Comparison of ENCODE assay signal across 10 mouse cellular contexts in the genomic region with DNA sequence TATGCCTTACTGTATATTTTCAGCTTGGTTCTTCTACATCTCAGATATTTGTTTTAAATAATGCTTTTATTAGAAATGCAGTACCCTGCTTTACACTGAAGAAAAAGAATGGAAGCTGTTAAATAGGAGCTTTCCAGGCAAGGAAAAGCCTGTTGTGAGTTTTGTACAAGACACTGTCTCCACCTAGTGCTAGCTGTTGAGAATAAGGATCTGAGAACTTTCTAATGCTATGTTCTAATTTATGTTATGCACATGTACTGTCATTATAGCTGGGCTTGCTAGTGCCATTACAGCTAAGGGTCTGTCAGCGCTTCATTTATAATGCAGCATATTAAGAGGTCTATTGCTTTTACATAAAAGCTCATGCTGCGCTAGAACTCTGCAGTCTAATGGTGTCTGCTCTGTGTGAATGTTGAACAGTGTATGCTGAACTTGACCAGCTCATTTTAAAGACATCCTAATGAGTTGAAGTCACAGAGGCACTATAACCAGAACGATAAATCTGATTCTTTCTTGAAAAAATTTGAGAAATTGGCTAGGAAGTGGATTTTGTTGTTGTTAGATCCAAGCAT.
DNase-seq lines count a peak whose midpoint lies in the region; ATAC-seq lines count a peak whose summit lies in the region.
"Had no signal": no experiment of that assay in that cellular context is flagged by ENCODE, and none has a peak within 500 bp of the region (broad histone marks: within the 10 kb centered on the region; RNA-seq: fewer than 3 reads in every experiment).

No protein-coding gene starts in this region.

- H3K27me3 ChIP-seq in forebrain, embryonic 13.5 days, result no peaks in the 10 kb centered on the region
- no peaks in the 10 kb centered on the region for H3K27me3 ChIP-seq in forebrain, embryonic 11.5 days (ENCODE audit: control insufficient read depth, insufficient read depth, low read length)
- H3K27me3 ChIP-seq in midbrain, embryonic 14.5 days (ENCODE audit: control insufficient read depth, insufficient read depth, low read length), result no peaks in the 10 kb centered on the region
- no peaks in the 10 kb centered on the region for H3K27me3 ChIP-seq in midbrain, embryonic 10.5 days (ENCODE audit: low read depth, poor library complexity, severe bottlenecking)

- peak; percentile 55 for ATAC-seq in forebrain, embryonic 13.5 days
- ATAC-seq in forebrain, embryonic 11.5 days (replicated peaks; ENCODE audit: low FRiP score), result no peak
- ATAC-seq in midbrain, embryonic 14.5 days (ENCODE audit: low FRiP score, low TSS enrichment), result no peak
- no peak for ATAC-seq in megakaryocyte-erythroid progenitor cell, adult 5-6 weeks (replicated peaks; ENCODE audit: low FRiP score, low TSS enrichment, poor library complexity, severe bottlenecking)
- ATAC-seq: liver, postnatal 0 days had no signal

- no peak overlapping the region for H3K9ac ChIP-seq in forebrain, embryonic 13.5 days
- no peak overlapping the region for H3K9ac ChIP-seq in forebrain, embryonic 11.5 days (ENCODE audit: low read length)
- no peak overlapping the region for H3K9ac ChIP-seq in midbrain, embryonic 14.5 days (replicated peaks; ENCODE audit: low read length)
- H3K9ac ChIP-seq: liver, postnatal 0 days had no signal

- no peak overlapping the region for H3K4me3 ChIP-seq in forebrain, embryonic 13.5 days
- H3K4me3 ChIP-seq in forebrain, embryonic 11.5 days (ENCODE audit: low read depth, low read length), result no peak overlapping the region
- H3K4me3 ChIP-seq in midbrain, embryonic 14.5 days (replicated peaks; ENCODE audit: low read depth, low read length), result no peak overlapping the region
- no peak overlapping the region for H3K4me3 ChIP-seq in midbrain, embryonic 10.5 days

- H3K9me3 ChIP-seq in forebrain, embryonic 13.5 days (replicated peaks), result no peaks in the 10 kb centered on the region
- H3K9me3 ChIP-seq in forebrain, embryonic 11.5 days (ENCODE audit: control insufficient read depth, low read length), result no peaks in the 10 kb centered on the region
- H3K9me3 ChIP-seq in midbrain, embryonic 14.5 days (ENCODE audit: control insufficient read depth, low read length), result no peaks in the 10 kb centered on the region
- H3K9me3 ChIP-seq in midbrain, embryonic 10.5 days (replicated peaks), result no peaks in the 10 kb centered on the region

- no peaks in the 10 kb centered on the region for H3K4me1 ChIP-seq in forebrain, embryonic 13.5 days
- no peaks in the 10 kb centered on the region for H3K4me1 ChIP-seq in forebrain, embryonic 11.5 days (replicated peaks; ENCODE audit: control insufficient read depth, insufficient read depth, low read length)
- no peaks in the 10 kb centered on the region for H3K4me1 ChIP-seq in midbrain, embryonic 14.5 days (ENCODE audit: control insufficient read depth, insufficient read depth, low read length)
- no peaks in the 10 kb centered on the region for H3K4me1 ChIP-seq in midbrain, embryonic 10.5 days

- no peak overlapping the region for H3K4me2 ChIP-seq in forebrain, embryonic 13.5 days
- no peak overlapping the region for H3K4me2 ChIP-seq in forebrain, embryonic 11.5 days (ENCODE audit: low read depth, low read length, severe bottlenecking)
- H3K4me2 ChIP-seq in midbrain, embryonic 14.5 days (ENCODE audit: low read length), result no peak overlapping the region

- no peak overlapping the region for H3K27ac ChIP-seq in forebrain, embryonic 13.5 days
- H3K27ac ChIP-seq in forebrain, embryonic 11.5 days (ENCODE audit: low read depth, low read length), result no peak overlapping the region
- no peak overlapping the region for H3K27ac ChIP-seq in midbrain, embryonic 14.5 days (replicated peaks; ENCODE audit: low read depth, low read length)
- H3K27ac ChIP-seq in midbrain, embryonic 10.5 days (replicated peaks), result no peak overlapping the region

- DNase-seq in forebrain, embryonic 11.5 days (ENCODE audit: low spot score), result no peak
- peak; percentile 77 for DNase-seq in midbrain, embryonic 14.5 days
- no peak for DNase-seq in midbrain, embryonic 10.5 days (ENCODE audit: low spot score)
- DNase-seq in forelimb bud, embryonic 11.5 days (ENCODE audit: low read depth, low spot score), result peak; percentile 18
- peak; percentile 14 for DNase-seq in retina, postnatal 7 days (ENCODE audit: low read depth, low spot score)
- DNase-seq in testis, postnatal 14 days (ENCODE audit: low spot score), result no peak
- DNase-seq: kidney, adult 9 months; liver, postnatal 0 days had no signal

- WGBS in forebrain, embryonic 13.5 days, result 64% methylated on average over 3 of the region's 3 CpGs
- 79% methylated on average over 3 of the region's 3 CpGs for WGBS in forebrain, embryonic 11.5 days
- WGBS in midbrain, embryonic 14.5 days, result 82% methylated on average over 3 of the region's 3 CpGs
- WGBS in midbrain, embryonic 10.5 days, result 86% methylated on average over 3 of the region's 3 CpGs

- H3K36me3 ChIP-seq in forebrain, embryonic 13.5 days (ENCODE audit: poor library complexity, severe bottlenecking), result no peaks in the 10 kb centered on the region
- H3K36me3 ChIP-seq in forebrain, embryonic 11.5 days (ENCODE audit: control insufficient read depth, insufficient read depth, low read length), result no peaks in the 10 kb centered on the region
- no peaks in the 10 kb centered on the region for H3K36me3 ChIP-seq in midbrain, embryonic 14.5 days (ENCODE audit: control insufficient read depth, insufficient read depth, low read length)
- H3K36me3 ChIP-seq in midbrain, embryonic 10.5 days, result no peaks in the 10 kb centered on the region

Comparison
In these comparisons a context has a peak if more than half of its experiments do, and no peak if none do; other contexts are left out.
1. DNase-seq: peak in midbrain, embryonic 14.5 days (single experiment), forelimb bud, embryonic 11.5 days (single experiment) and retina, postnatal 7 days (single experiment); none in forebrain, embryonic 11.5 days (single experiment), midbrain, embryonic 10.5 days (single experiment) and testis, postnatal 14 days (single experiment).